In the genomic region with DNA sequence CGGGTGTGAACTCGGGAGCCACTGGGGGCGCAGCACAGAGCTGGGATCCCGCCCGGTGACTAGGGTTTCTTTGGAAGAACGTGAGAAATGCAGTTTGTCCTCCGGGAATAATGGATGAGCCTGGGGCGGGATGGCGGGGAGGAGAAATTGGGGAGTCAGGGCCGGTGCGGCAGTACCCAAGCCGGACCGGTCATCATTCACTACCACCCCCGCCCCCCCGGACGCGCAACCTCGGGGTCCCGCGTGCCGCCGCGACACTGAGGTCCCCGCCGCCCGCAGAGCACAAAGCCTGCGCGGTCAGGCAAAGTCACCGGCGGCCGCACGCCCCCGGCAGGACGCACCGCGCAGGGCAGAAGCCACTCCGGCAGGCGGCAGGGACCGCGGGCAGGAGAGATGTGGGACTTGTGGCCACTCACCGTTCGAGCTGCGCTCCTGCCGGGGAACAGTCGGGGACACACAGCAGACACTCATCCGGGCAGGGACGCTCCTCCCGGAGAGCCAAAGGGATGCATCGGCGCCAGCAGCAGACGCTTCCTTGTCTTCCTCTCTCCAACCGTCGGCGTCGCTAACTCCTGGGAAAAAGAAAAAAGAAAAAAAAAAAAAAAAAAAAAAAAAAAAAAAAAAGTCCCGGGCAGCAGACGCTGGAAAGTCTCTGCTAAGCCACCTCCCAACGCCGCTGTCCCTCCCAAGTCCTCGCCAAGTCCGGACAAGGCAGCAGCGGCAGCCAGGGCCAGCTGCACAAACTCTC, we compare ENCODE assay signal across 8 mouse cellular contexts. TPM values are rescaled to one million over a fixed set of nuclear protein-coding genes. Genes with fewer than 3 reads are reported as not detected.
DNase-seq lines count a peak whose midpoint lies in the region; ATAC-seq lines count a peak whose summit lies in the region.

No protein-coding gene starts in this region.

- H3K9ac ChIP-seq in hindbrain, embryonic 12.5 days: peak overlapping the region; percentile 79
- peak overlapping the region; percentile 85 for H3K9ac ChIP-seq in lung, embryonic 16.5 days (ENCODE audit: low read length)

- peak overlapping the region; percentile 69 for H3K4me2 ChIP-seq in hindbrain, embryonic 12.5 days (replicated peaks)
- H3K4me2 ChIP-seq in lung, embryonic 16.5 days (ENCODE audit: low read depth, low read length): peak overlapping the region; percentile 83

- H3K27me3 ChIP-seq in hindbrain, embryonic 12.5 days: no peaks in the 10 kb centered on the region
- H3K27me3 ChIP-seq in lung, embryonic 16.5 days (ENCODE audit: control insufficient read depth, insufficient read depth, low read depth, low read length): no peaks in the 10 kb centered on the region

- H3K4me3 ChIP-seq in hindbrain, embryonic 12.5 days: peak overlapping the region; percentile 65
- H3K4me3 ChIP-seq in lung, embryonic 16.5 days (ENCODE audit: low read length): peak overlapping the region; percentile 82

- H3K27ac ChIP-seq in hindbrain, embryonic 12.5 days: peak overlapping the region; percentile 87
- peak overlapping the region; percentile 96 for H3K27ac ChIP-seq in lung, embryonic 16.5 days (ENCODE audit: low read length)

- peak; percentile 87 for ATAC-seq in hindbrain, embryonic 12.5 days (ENCODE audit: low FRiP score)
- peak; percentile 91 for ATAC-seq in lung, embryonic 16.5 days (ENCODE audit: low read depth)

- 1% methylated on average over 62 of the region's 62 CpGs for WGBS in hindbrain, embryonic 12.5 days
- WGBS in lung, embryonic 16.5 days: under 1% methylated on average over 61 of the region's 62 CpGs

- peak; percentile 91 to 96 for DNase-seq in adrenal gland, adult (ENCODE audit: inconsistent age in 2 of 2, low spot score in 1 of 2)
- DNase-seq in cerebellum, postnatal 10 days: peak; percentile 79 to 83
- DNase-seq in frontal cortex, postnatal 25 days (ENCODE audit: low spot score in 2 of 2): peak; percentile 30 to 39
- DNase-seq in layer of hippocampus, postnatal 14 days (ENCODE audit: low spot score in 2 of 2): peak; percentile 55 to 65
- DNase-seq in retina, postnatal 1 day: peak; percentile 86
- no peak for DNase-seq in T-cell, adult 2 months (ENCODE audit: low spot score)

- no peaks in the 10 kb centered on the region for H3K9me3 ChIP-seq in hindbrain, embryonic 12.5 days (replicated peaks)
- H3K9me3 ChIP-seq in lung, embryonic 16.5 days (ENCODE audit: control insufficient read depth, low read length): no peaks in the 10 kb centered on the region

- 0 out of 2 replicates have a peak, but pooled peaks cover 7% of the 10 kb centered on the region for H3K36me3 ChIP-seq in hindbrain, embryonic 12.5 days
- H3K36me3 ChIP-seq in lung, embryonic 16.5 days (ENCODE audit: control insufficient read depth, insufficient read depth, low read length): no peaks in the 10 kb centered on the region

- H3K4me1 ChIP-seq in hindbrain, embryonic 12.5 days: peaks cover 12% of the 10 kb centered on the region
- peaks cover 8% of the 10 kb centered on the region; the same call in 1 of the 2 replicates for H3K4me1 ChIP-seq in lung, embryonic 16.5 days (replicated peaks; ENCODE audit: control insufficient read depth, insufficient read depth, low read length)

RNA-seq across cellular contexts. Expression of gene Tspan12, which starts 0.5 kb away (rescaled TPM):
- polyA plus RNA-seq in hindbrain, embryonic 12.5 days (2016; fragmentation: Nextera tagmentation; extraction: Ambion mirVana): 55.0 and 57.0 TPM in 2 replicates
- total RNA-seq in layer of hippocampus, postnatal 14 days (2021): 10 to 100 TPM; 32.8 TPM
- polyA plus RNA-seq in lung, embryonic 16.5 days (2015; fragmentation: Nextera tagmentation; extraction: Ambion mirVana): 58.2 and 59.4 TPM in 2 replicates
